Mouse (Mus musculus): ENCODE measurements around the gene Tcp11l1.

- no peak for TF ChIP-seq CTCF (IDR thresholded peaks at IDR 0.05; ENCODE audit: low read depth)
- no peak for TF ChIP-seq EP300 (optimal IDR thresholded peaks at IDR 0.05)
These were observed 19.4 kb downstream of the Tcp11l1 start for GRCm38 (mm10) chr2:104692551-104692950.

Measured in stomach, postnatal 0 days (tissue).